Mouse (Mus musculus): Measurements from ENCODE around the gene Fbxo11.

DNA sequence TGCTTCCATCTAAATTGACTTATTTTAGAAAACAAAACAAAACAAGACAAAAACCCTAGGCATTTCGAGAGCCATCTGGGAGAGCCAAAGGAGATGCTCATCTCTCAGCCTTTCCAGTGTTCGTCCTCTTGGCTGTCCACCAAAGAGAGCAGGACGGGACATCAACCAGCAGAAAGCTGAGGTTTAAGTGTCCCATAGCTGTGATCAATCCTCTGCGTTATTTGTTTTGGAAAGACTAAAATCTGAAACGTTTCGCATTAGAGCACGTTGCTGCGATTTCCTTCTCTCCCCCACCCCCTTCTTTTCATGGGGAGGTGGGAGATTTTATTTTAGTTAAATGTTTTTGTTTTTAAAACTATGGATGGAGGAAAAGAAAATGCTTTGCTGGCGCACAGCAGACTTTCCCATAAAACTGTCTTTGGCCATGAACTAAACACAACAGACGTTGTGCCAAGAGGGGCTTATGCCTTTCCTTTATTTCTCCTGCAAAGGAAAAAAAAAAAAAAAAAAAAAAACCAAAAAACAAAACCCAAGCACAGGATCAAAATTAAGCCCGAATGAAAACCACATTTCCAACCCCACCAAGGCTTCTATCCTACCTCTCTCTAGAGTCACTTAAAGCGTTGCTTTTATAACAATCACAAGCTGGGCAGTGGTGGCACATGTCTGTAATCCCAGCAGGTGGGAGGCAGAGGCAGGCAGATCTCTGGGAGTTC, 46.1 kb upstream of the Fbxo11 start:
- TF ChIP-seq POLR2A (IDR thresholded peaks at IDR 0.05; ENCODE audit: extremely low read depth, insufficient read depth, low read length), result no peak
- no peak for TF ChIP-seq CTCF (IDR thresholded peaks at IDR 0.05; ENCODE audit: low read depth, low read length)
